Mouse (Mus musculus) midbrain, embryonic 11.5 days (tissue): ENCODE results near the gene Best2. TPM values are rescaled to one million over a fixed set of nuclear protein-coding genes. Genes with fewer than 3 reads are reported as not detected.

Source experiments
- ATAC-seq: fragments of 200-750 bp; cut with Nextera tagmentation; 2 replicates; pipeline ENCODE4 v1.8.0; 2017; ENCODE audit warnings: moderate TSS enrichment, moderate library complexity; ENCODE audit not compliant: low FRiP score
- DNase-seq: peaks from one replicate; pipeline ENCODE4 v3.0.0; 2015; ENCODE audit warnings: low spot score; ENCODE audit errors: missing footprints
- H3K27ac ChIP-seq: fragments of 300-500 bp; sonication (generic); 2 replicates; pipeline ENCODE4 v1.5.1; 2014; ENCODE audit warnings: low read depth, low read length
- H3K27me3 ChIP-seq: fragments of 300-500 bp; sonication (generic); 2 replicates; pipeline ENCODE4 v1.6.1; 2014; ENCODE audit warnings: mild to moderate bottlenecking, low read length, moderate library complexity, mixed read lengths; ENCODE audit not compliant: control insufficient read depth, insufficient read depth
- H3K36me3 ChIP-seq: fragments of 300-500 bp; sonication (generic); 2 replicates; pipeline ENCODE4 v1.6.1; 2014; ENCODE audit warnings: mild to moderate bottlenecking, low read length, moderate library complexity, mixed read lengths; ENCODE audit not compliant: control insufficient read depth, insufficient read depth
- H3K4me1 ChIP-seq: fragments of 300-500 bp; sonication (generic); 2 replicates; pipeline ENCODE4 v1.6.1; 2014; ENCODE audit warnings: low read length; ENCODE audit not compliant: control insufficient read depth, insufficient read depth
- H3K4me2 ChIP-seq: fragments of 300-500 bp; sonication (generic); 2 replicates; pipeline ENCODE4 v1.6.1; 2014; ENCODE audit warnings: mild to moderate bottlenecking, moderate library complexity
- H3K4me3 ChIP-seq: fragments of 300-500 bp; sonication (generic); 2 replicates; pipeline ENCODE4 v1.5.1; 2014; ENCODE audit warnings: low read depth, low read length
- H3K9ac ChIP-seq: fragments of 300-500 bp; sonication (generic); 2 replicates; pipeline ENCODE4 v1.6.1; 2014; ENCODE audit warnings: low read length
- H3K9me3 ChIP-seq: fragments of 300-500 bp; sonication (generic); 2 replicates; pipeline ENCODE4 v1.6.1; 2016; ENCODE audit warnings: low read length; ENCODE audit not compliant: control insufficient read depth
- WGBS: fragments of 180-500 bp; shearing (Covaris S2); extraction: QIAGEN DNeasy Blood & Tissue Kit; methylation state at CpG from one replicate; pipeline ENCODE4 v1.1.7; 2014; 5-methylcytosine and 5-hydroxymethylcytosine counted together
- polyA plus RNA-seq: library from polyadenylated mRNA; unstranded; fragments of >200 nt; fragmentation: Nextera tagmentation; extraction: Ambion mirVana; gene quantifications from 2 replicates; pipeline ENCODE4 v1.2.1, GENCODE M21; 2014

Gene Best2
- polyA plus RNA-seq, 1 experiment from 2014 or later = not detected

GRCm38 (mm10) chr8:84980622-84981358 is 33.5 kb downstream of the Best2 start:
- peak; percentile 92 for DNase-seq
- Histone ChIP-seq H3K9ac (no peak overlapping the region), H3K27ac (no peak overlapping the region), H3K36me3 (no peaks in the 10 kb centered on the region), H3K27me3 (peaks cover 38% of the 10 kb centered on the region), H3K4me1 (peaks cover 54% of the 10 kb centered on the region), H3K9me3 (no peaks in the 10 kb centered on the region), H3K4me2 (no peak overlapping the region), H3K4me3 (no peak overlapping the region)
- 39% methylated on average over 11 of the region's 11 CpGs for WGBS
- ATAC-seq = no peak

GRCm38 (mm10) chr8:84979599-84980421 is 34.5 kb downstream of the Best2 start:
- Histone ChIP-seq H3K27ac (no peak overlapping the region), H3K4me1 (peaks cover 46% of the 10 kb centered on the region), H3K4me3 (peak overlapping the region; percentile 25), H3K27me3 (peaks cover 38% of the 10 kb centered on the region), H3K4me2 (peak overlapping the region; percentile 50), H3K9ac (peak overlapping the region; percentile 43; the same call in 1 of the 2 replicates), H3K36me3 (no peaks in the 10 kb centered on the region), H3K9me3 (no peaks in the 10 kb centered on the region)
- ATAC-seq (peak; percentile 23; the same call in 1 of the 2 replicates), DNase-seq (peak; percentile 98)
- WGBS = 1% methylated on average over 36 of the region's 42 CpGs

DNA sequence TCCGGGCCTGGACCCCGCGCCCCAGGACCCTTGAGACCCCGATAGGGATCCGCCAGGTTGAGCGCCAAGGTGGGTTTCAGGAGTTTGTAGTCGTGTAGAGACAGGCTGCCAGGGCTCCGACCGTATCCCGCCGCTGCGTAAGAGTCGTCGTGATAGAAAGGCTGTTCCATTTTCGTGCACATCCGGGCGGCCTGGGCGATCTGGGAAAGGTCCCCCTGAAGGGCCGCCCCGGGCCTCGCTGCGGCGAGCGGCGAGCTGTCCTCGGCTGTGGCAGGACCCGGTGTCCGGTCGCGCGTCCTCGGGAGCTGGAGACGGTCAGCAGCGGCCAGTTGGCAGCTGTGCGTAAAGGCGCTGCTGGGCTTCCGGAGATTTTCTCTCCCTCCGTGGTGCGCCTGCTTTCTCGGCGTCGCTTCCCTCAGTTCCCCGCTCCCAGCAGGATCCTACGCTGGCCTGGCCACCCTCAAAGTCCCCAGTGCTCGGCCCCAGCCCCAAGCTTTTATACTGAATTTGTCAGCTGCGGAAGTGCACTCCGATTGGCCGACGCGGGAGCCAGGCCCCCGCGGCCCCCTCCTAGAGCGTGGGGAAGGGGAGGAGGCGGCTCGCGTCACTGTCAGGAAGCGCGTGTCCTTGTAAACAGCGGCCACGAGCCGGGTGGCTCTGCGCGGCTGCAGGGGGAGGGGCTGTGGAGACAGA is 35.9 kb downstream of the Best2 start, which contains the start of gene Junb:
Junb (minus strand) TSS at position 471 of the 693 bp plus-strand sequence.
- Histone ChIP-seq H3K4me2 (peak within 1 kb of the TSS; percentile 68), H3K4me1 (peaks cover 43% of the 10 kb centered on the region), H3K9me3 (no peaks in the 10 kb centered on the region), H3K4me3 (peak within 1 kb of the TSS; percentile 33), H3K36me3 (no peaks in the 10 kb centered on the region), H3K9ac (peak within 1 kb of the TSS; percentile 53), H3K27me3 (peaks cover 38% of the 10 kb centered on the region), H3K27ac (peak within 1 kb of the TSS; percentile 41; the same call in 1 of the 2 replicates)
- 1% methylated on average over 63 of the region's 63 CpGs for WGBS
- peak; percentile 97 for DNase-seq
- peak; percentile 49 for ATAC-seq

DNA sequence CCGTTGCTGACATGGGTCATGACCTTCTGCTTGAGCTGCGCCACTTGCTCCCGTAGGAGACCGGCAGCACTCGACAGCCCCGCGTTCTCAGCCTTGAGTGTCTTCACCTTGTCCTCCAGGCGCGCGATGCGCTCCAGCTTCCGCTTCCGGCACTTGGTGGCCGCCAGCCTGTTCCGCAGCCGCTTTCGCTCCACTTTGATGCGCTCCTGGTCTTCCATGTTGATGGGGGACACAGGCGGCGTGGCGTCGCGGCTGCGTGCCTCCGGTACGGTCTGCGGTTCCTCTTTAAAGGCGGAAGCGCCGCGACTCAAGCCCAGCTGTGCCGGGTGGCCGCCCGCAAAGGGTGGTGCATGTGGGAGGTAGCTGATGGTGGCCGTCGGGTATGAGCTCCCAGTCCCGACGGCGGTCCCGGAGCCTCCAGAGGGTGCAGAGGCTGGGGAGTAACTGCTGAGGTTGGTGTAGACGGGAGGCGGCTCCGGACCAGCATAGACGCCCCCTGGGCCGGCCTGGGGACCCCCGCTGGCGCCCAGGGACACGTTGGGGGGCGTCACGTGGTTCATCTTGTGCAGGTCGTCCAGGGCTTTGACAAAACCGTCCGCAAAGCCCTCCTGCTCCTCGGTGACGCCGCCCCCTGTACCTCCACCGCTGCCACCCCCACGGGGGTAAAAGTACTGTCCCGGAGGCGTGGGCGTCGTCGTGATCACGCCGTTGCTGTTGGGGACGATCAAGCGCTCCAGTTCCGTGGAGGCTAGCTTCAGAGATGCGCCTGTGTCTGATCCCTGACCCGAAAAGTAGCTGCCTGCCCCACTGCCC is 36.7 kb downstream of the Best2 start:
- peaks cover 38% of the 10 kb centered on the region for H3K27me3 ChIP-seq

GRCm38 (mm10) chr8:84976763-84977434 is 37.4 kb downstream of the Best2 start:
- 6% methylated on average over 25 of the region's 25 CpGs for WGBS
- H3K4me1 ChIP-seq = peaks cover 43% of the 10 kb centered on the region
- no peak overlapping the region for H3K27ac ChIP-seq

More for the DNA sequence above, 36.7 kb downstream of the Best2 start:
- no peak overlapping the region; the same call in 1 of the 2 replicates for H3K27ac ChIP-seq
- peak overlapping the region; percentile 53 for H3K9ac ChIP-seq
- H3K9me3 ChIP-seq = no peaks in the 10 kb centered on the region
- ATAC-seq (no peak), DNase-seq (peak; percentile 88)
- no peaks in the 10 kb centered on the region for H3K36me3 ChIP-seq
- peak overlapping the region; percentile 33 for H3K4me3 ChIP-seq
- WGBS = 1% methylated on average over 70 of the region's 70 CpGs
- peak overlapping the region; percentile 68 for H3K4me2 ChIP-seq
- H3K4me1 ChIP-seq = peaks cover 43% of the 10 kb centered on the region

DNA sequence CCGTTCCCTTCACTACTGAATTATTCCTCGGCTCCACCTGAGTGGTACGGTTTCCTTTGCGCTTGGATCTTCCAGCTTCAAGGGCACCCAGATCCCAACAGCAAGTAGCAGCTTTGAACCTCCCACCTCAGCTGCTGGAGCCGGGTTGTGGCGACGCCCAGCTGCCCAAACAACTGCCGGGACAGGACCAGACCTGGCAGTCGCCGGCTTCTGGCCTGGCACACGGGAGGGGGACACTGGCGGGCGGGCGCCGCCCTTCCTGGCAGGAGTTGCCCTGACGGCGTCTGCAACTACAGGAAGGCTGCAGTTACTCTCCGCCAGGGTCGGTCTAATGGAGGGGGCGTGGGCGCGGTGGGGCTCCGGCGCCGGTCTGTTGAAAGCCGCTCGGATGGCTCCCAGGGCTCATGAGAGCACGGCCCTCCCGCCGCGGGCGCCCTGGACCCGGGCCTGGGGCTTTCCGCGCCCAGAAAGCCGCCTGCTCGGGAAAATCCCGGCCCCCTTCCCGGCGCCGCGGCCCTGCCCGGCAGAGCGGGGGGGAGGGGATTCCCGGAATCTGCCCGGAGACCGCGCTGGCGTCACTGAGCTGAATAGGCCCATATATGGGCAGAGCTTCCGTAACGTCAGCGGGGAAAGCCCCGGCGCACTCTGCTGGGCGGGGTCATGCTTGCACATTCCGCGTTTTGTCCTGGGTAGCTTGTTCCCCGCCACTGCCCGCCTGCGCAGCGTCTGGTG is 38.1 kb downstream of the Best2 start:
- peak overlapping the region; percentile 33 for H3K4me3 ChIP-seq
- 0 out of 2 replicates have a peak, but pooled peaks cover 3% of the 10 kb centered on the region for H3K36me3 ChIP-seq
- DNase-seq (peak; percentile 99), ATAC-seq (peak; percentile 89)
- H3K4me1 ChIP-seq = peaks cover 43% of the 10 kb centered on the region
- no peaks in the 10 kb centered on the region for H3K9me3 ChIP-seq
- H3K4me2 ChIP-seq = peak overlapping the region; percentile 68
- peak overlapping the region; percentile 36 for H3K9ac ChIP-seq
- H3K27ac ChIP-seq = no peak overlapping the region
- H3K27me3 ChIP-seq = peaks cover 36% of the 10 kb centered on the region
- 1% methylated on average over 59 of the region's 61 CpGs for WGBS

More at GRCm38 (mm10) chr8:84976763-84977434, 37.4 kb downstream of the Best2 start:
- no peak for ATAC-seq
- H3K9ac ChIP-seq = 0 out of 2 replicates have a peak overlapping the region, but pooled peaks have one; percentile 36
- H3K27me3 ChIP-seq = peaks cover 38% of the 10 kb centered on the region
- H3K4me3 ChIP-seq = peak overlapping the region; percentile 33
- H3K4me2 ChIP-seq = peak overlapping the region; percentile 68
- H3K9me3 ChIP-seq = no peaks in the 10 kb centered on the region
- H3K36me3 ChIP-seq = no peaks in the 10 kb centered on the region
- no peak for DNase-seq

DNA sequence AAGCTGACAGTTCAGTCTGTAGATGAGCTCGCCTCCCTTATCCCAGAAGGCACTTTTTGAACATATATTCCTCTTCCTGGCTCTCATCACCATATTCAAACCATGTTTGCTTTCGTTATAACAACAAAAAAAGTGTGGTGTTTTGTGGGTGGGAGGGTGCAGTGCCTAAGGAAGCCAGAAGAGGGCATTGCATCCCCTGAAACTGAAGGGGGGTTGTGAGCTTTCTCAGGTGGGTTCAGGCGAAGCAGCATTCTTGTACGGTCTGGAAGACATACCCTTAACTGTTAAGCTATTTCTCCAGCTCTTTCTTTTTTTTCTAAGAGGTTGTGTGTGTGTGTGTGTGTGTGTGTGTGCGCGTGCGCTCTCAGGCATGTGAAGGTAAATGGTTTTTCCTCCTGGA is 38.9 kb downstream of the Best2 start:
- DNase-seq (peak; percentile 93), ATAC-seq (no peak)
- 34% methylated on average over 7 of the region's 7 CpGs for WGBS
- no peak overlapping the region for H3K27ac ChIP-seq
- H3K4me1 ChIP-seq = peaks cover 48% of the 10 kb centered on the region
- no peak overlapping the region for H3K4me3 ChIP-seq
- no peaks in the 10 kb centered on the region for H3K9me3 ChIP-seq
- no peak overlapping the region for H3K9ac ChIP-seq
- H3K36me3 ChIP-seq = 0 out of 2 replicates have a peak, but pooled peaks cover 3% of the 10 kb centered on the region
- no peak overlapping the region; the same call in 1 of the 2 replicates for H3K4me2 ChIP-seq
- H3K27me3 ChIP-seq = peaks cover 35% of the 10 kb centered on the region
